Mouse (Mus musculus) lung, adult 2 months (tissue): ENCODE measurements around the gene March10.

Experiments used
- CTCF ChIP-seq: fragments of 200-500 bp; IDR thresholded peaks from 2 replicates; pipeline ENCODE4 v1.5.1; 2011; ENCODE audit warnings: mild to moderate bottlenecking, low read length, control low read depth; ENCODE audit not compliant: insufficient read depth
- POLR2A ChIP-seq: fragments of 200-500 bp; IDR thresholded peaks from 2 replicates; pipeline ENCODE4 v1.6.1; 2011; ENCODE audit warnings: low read depth, mild to moderate bottlenecking, control low read depth, low read length, borderline replicate concordance; ENCODE audit errors: extremely low read depth

DNA sequence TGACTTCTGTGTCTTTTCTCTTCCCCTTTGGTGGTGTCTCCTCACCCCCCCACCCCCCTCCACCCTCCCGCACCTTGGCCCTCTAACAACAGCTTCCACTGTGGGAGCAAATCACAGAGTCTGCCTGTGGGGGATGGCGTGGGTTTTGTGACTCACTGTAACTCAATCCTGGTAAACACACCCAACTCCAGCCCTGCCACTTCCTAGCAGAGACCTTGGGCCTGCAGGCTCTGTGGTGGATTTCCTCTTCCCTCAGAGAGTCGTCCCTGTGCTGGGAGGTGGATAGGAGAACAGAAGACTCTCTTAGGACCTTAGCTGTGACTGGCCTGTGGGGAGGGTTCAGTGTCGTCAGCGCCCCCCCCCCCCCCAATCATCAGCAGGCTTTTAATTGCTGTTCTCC lies 13.0 kb downstream of the March10 start:
- no peak for TF ChIP-seq CTCF
- no peak for TF ChIP-seq POLR2A
